Mouse (Mus musculus): ENCODE measurements around the gene Retn. TPM values are rescaled to one million over a fixed set of nuclear protein-coding genes. Genes with fewer than 3 reads are reported as not detected.
A peak's percentile ranks its signal among the peaks of the same experiment; 100 is the strongest.

Retn gene
- polyA plus RNA-seq, 1 experiment from 2014 or later = 0.41 TPM

DNA sequence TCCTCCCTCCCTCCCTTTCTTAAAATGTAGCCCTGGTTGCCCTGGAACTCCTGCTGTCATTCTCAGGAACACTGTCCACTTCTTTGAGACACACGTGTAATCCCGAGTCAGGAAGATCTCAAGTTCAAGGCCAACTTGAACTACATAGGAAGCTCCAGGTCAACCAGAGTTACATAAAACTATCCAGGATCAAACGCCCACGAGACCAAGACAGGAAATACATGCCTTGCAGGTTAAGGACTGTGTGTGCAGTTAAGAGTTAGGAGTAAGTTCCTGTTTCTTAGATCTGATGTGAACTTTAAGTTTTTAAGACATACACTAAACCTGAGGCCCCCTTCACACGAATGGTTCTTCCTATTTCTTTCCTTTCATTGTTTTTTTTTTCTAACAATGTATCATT lies 28.6 kb upstream of the Retn start:
- ATAC-seq (replicated peaks; ENCODE audit: low FRiP score) (no peak), DNase-seq (ENCODE audit: low spot score) (no peak)
- Histone ChIP-seq H3K4me3 (ENCODE audit: low read depth, low read length) (no peak overlapping the region), H3K4me2 (ENCODE audit: low read depth, low read length, severe bottlenecking) (no peak overlapping the region), H3K4me1 (replicated peaks; ENCODE audit: control insufficient read depth, insufficient read depth, low read length) (peaks cover under 1% of the 10 kb centered on the region; the same call in 1 of the 2 replicates), H3K27ac (ENCODE audit: low read depth, low read length) (no peak overlapping the region), H3K36me3 (ENCODE audit: control insufficient read depth, insufficient read depth, low read length) (no peaks in the 10 kb centered on the region), H3K27me3 (ENCODE audit: control insufficient read depth, insufficient read depth, low read length) (peaks cover 2% of the 10 kb centered on the region; the same call in 1 of the 2 replicates), H3K9me3 (ENCODE audit: control insufficient read depth, low read length) (no peaks in the 10 kb centered on the region), H3K9ac (ENCODE audit: low read length) (no peak overlapping the region)
- 68% methylated on average over 5 of the region's 5 CpGs for WGBS

DNA sequence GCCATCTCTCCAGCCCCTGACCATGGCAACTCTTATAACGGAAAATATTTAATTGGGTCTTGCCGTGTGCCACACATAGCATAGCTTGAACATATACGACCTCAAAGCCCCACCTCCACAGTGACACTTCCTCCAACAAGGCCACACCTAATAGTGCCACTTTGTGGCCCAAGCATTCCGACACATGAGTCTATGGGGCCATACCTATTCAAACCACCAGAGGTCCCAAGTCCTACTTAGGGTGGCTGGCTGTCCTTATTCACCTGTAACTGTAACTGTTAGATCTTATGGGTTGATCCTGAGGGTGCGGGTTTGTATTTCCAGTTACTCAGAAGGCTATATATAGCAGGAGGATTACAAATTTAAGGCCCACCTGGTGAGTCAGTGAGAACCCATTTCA lies 27.6 kb upstream of the Retn start:
- DNase-seq (ENCODE audit: low spot score) (no peak), ATAC-seq (replicated peaks; ENCODE audit: low FRiP score) (no peak)
- Histone ChIP-seq H3K9ac (ENCODE audit: low read length) (no peak overlapping the region), H3K36me3 (ENCODE audit: control insufficient read depth, insufficient read depth, low read length) (no peaks in the 10 kb centered on the region), H3K27ac (ENCODE audit: low read depth, low read length) (no peak overlapping the region), H3K4me3 (ENCODE audit: low read depth, low read length) (no peak overlapping the region), H3K4me1 (replicated peaks; ENCODE audit: control insufficient read depth, insufficient read depth, low read length) (no peaks in the 10 kb centered on the region; the same call in 1 of the 2 replicates), H3K4me2 (ENCODE audit: low read depth, low read length, severe bottlenecking) (no peak overlapping the region), H3K9me3 (ENCODE audit: control insufficient read depth, low read length) (no peaks in the 10 kb centered on the region), H3K27me3 (ENCODE audit: control insufficient read depth, insufficient read depth, low read length) (peaks cover 2% of the 10 kb centered on the region; the same call in 1 of the 2 replicates)
- WGBS = 30% methylated on average over 5 of the region's 5 CpGs

GRCm38 (mm10) chr8:3630647-3631477 lies 24.7 kb upstream of the Retn start, which contains the start of gene Stxbp2:
Stxbp2 (plus strand) TSS chr8:3630955.
- Histone ChIP-seq H3K4me2 (ENCODE audit: low read depth, low read length, severe bottlenecking) (peak within 1 kb of the TSS; percentile 75), H3K9me3 (ENCODE audit: control insufficient read depth, low read length) (no peaks in the 10 kb centered on the region), H3K27me3 (ENCODE audit: control insufficient read depth, insufficient read depth, low read length) (peaks cover 2% of the 10 kb centered on the region; the same call in 1 of the 2 replicates), H3K9ac (ENCODE audit: low read length) (peak within 1 kb of the TSS; percentile 49), H3K27ac (ENCODE audit: low read depth, low read length) (no peak within 1 kb of the TSS), H3K4me1 (replicated peaks; ENCODE audit: control insufficient read depth, insufficient read depth, low read length) (no peaks in the 10 kb centered on the region; the same call in 1 of the 2 replicates), H3K4me3 (ENCODE audit: low read depth, low read length) (peak within 1 kb of the TSS; percentile 51), H3K36me3 (ENCODE audit: control insufficient read depth, insufficient read depth, low read length) (no peaks in the 10 kb centered on the region)
- ATAC-seq (replicated peaks; ENCODE audit: low FRiP score) = peak; percentile 78
- 7% methylated on average over 46 of the region's 47 CpGs for WGBS
- DNase-seq (ENCODE audit: low spot score) = peak; percentile 80

DNA sequence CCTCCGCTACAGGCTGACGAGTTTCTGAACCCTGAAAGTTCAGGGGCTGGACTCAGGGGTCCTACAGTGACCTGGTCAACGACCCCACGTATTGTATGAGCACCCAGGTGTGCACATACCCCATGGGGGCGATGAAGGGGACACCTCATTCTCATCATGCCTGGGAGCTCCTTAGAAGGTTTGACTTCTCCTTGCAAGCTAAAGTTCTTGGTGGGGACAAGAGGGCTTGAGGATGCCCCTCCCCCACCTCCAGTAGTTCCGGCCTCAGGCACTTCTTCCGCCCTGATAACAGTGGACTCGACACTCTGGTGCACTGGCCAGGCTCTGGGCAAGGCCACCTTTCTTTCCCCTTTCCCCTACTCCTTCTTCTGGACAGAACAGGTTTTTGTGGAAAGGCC lies 24.1 kb upstream of the Retn start:
- no peak; the same call in none of the 2 replicates for ATAC-seq (replicated peaks; ENCODE audit: low FRiP score)

DNA sequence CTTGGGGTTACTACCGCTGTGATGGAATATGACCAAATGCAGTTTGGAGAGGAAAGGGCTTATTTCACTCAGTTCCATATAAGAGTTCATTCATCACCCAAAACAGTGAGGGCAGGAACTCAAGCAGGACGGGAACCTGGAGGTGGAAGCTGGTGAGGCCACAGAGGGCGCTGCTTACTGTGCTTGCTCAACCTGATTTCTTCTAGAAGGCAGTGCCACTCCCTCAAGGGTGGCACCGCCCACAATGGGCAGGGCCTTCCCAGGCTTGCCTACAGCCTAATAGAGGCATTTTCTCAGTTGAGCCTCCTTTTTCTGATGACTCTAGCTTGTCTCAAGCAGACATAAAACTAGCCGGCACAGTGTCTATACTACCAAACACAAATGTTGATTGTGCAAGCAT lies 9.8 kb upstream of the Retn start:
- DNase-seq (ENCODE audit: low spot score) (no peak), ATAC-seq (replicated peaks; ENCODE audit: low FRiP score) (no peak)
- WGBS = 28% methylated on average over 5 of the region's 5 CpGs
- Histone ChIP-seq H3K27me3 (ENCODE audit: control insufficient read depth, insufficient read depth, low read length) (no peaks in the 10 kb centered on the region), H3K4me1 (replicated peaks; ENCODE audit: control insufficient read depth, insufficient read depth, low read length) (no peaks in the 10 kb centered on the region), H3K4me3 (ENCODE audit: low read depth, low read length) (no peak overlapping the region), H3K36me3 (ENCODE audit: control insufficient read depth, insufficient read depth, low read length) (no peaks in the 10 kb centered on the region), H3K9ac (ENCODE audit: low read length) (no peak overlapping the region), H3K27ac (ENCODE audit: low read depth, low read length) (no peak overlapping the region), H3K4me2 (ENCODE audit: low read depth, low read length, severe bottlenecking) (no peak overlapping the region), H3K9me3 (ENCODE audit: control insufficient read depth, low read length) (no peaks in the 10 kb centered on the region)

More for the DNA sequence above, 24.1 kb upstream of the Retn start:
- Histone ChIP-seq H3K27ac (ENCODE audit: low read depth, low read length) (no peak overlapping the region), H3K4me3 (ENCODE audit: low read depth, low read length) (peak overlapping the region; percentile 51), H3K4me2 (ENCODE audit: low read depth, low read length, severe bottlenecking) (peak overlapping the region; percentile 75), H3K4me1 (replicated peaks; ENCODE audit: control insufficient read depth, insufficient read depth, low read length) (no peaks in the 10 kb centered on the region; the same call in 1 of the 2 replicates), H3K9ac (ENCODE audit: low read length) (peak overlapping the region; percentile 49), H3K27me3 (ENCODE audit: control insufficient read depth, insufficient read depth, low read length) (peaks cover 2% of the 10 kb centered on the region; the same call in 1 of the 2 replicates), H3K36me3 (ENCODE audit: control insufficient read depth, insufficient read depth, low read length) (no peaks in the 10 kb centered on the region), H3K9me3 (ENCODE audit: control insufficient read depth, low read length) (no peaks in the 10 kb centered on the region)
- no peak for DNase-seq (ENCODE audit: low spot score)
- 21% methylated on average over 8 of the region's 8 CpGs for WGBS

DNA sequence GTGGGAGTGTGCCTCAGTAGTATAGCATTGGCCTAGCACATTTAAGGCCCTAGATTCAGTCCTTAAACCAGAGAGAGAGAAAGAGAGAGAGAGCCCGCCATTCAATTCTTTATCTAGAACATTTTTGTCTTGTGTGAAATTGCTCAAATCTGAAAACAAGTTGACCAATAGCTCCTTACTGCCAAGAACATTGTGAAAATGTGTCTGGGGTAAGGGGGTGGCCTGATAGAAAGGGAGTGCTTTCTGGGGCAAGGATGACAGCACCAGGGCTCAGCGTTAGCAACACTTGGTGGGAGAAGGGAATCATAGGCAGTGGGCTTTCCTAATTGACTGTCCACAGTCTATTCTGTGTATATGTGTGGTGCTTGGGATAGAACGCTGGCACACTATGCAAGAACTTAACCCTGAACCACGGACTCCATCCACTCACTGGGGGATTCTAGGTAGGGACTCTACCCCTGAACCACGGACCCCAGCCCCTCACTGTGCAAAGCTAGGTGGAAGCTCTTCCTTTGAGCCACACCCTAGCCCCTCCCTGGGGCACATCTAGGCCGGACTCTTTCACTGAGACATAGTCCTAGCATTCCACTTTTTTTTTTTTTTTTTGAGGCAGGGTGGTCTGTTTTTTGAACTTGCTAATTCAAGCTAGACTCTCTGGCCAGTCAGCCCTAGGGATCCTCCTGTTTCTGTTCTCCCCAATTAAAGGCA lies 8.6 kb upstream of the Retn start:
- DNase-seq (ENCODE audit: low spot score) = no peak
- Histone ChIP-seq H3K36me3 (ENCODE audit: control insufficient read depth, insufficient read depth, low read length) (no peaks in the 10 kb centered on the region), H3K9me3 (ENCODE audit: control insufficient read depth, low read length) (no peaks in the 10 kb centered on the region), H3K4me2 (ENCODE audit: low read depth, low read length, severe bottlenecking) (no peak overlapping the region), H3K27me3 (ENCODE audit: control insufficient read depth, insufficient read depth, low read length) (no peaks in the 10 kb centered on the region), H3K9ac (ENCODE audit: low read length) (no peak overlapping the region), H3K27ac (ENCODE audit: low read depth, low read length) (no peak overlapping the region), H3K4me1 (replicated peaks; ENCODE audit: control insufficient read depth, insufficient read depth, low read length) (no peaks in the 10 kb centered on the region), H3K4me3 (ENCODE audit: low read depth, low read length) (no peak overlapping the region)
- ATAC-seq (replicated peaks; ENCODE audit: low FRiP score) = no peak
- 84% methylated on average over 6 of the region's 6 CpGs for WGBS

DNA sequence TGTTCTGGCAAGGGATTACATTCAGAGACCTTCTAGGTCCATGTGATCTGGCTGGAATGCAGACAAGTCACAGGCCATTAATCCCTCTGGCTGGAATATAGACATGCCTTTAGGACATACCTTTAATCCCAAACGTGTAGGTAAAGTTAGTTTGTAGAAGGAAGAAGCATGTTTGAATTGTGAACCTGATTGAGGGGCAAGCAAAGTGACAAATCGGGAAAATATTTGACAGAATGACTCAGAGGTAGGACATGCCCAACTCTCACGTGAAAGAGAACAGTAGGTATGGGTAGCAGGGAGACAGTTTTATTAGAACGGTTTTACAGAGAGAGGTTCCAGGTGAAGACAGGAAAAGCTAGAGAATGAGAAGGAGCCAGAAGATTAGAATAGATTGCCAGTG lies 8.0 kb upstream of the Retn start:
- WGBS = 76% methylated on average over 4 of the region's 4 CpGs

DNA sequence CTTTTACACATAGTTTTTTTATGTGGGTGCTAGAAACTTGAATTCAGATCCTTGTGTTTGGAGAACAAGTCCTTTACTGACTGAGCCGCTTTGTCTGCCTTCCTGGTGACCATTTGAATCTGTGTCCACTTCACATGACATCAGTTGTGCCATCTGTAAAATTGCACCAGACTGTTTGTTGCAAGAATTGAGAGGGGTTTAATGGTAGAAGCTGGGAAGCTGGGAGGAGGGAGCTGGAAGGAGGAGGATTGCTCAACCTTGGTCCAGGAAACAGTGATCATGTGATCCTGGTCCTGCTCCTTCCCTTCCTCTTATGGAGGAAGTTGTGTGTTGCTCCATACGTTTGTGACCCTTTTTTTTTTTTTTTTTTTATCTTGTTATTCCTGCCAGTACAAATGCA lies 7.3 kb upstream of the Retn start:
- H3K9ac ChIP-seq (ENCODE audit: low read length) = no peak overlapping the region
- WGBS = 87% methylated on average over 1 of the region's 2 CpGs
- H3K4me1 ChIP-seq (replicated peaks; ENCODE audit: control insufficient read depth, insufficient read depth, low read length) = no peaks in the 10 kb centered on the region
- H3K27me3 ChIP-seq (ENCODE audit: control insufficient read depth, insufficient read depth, low read length) = no peaks in the 10 kb centered on the region
- no peak overlapping the region for H3K4me3 ChIP-seq (ENCODE audit: low read depth, low read length)
- no peak for DNase-seq (ENCODE audit: low spot score)
- no peaks in the 10 kb centered on the region for H3K9me3 ChIP-seq (ENCODE audit: control insufficient read depth, low read length)
- H3K36me3 ChIP-seq (ENCODE audit: control insufficient read depth, insufficient read depth, low read length) = no peaks in the 10 kb centered on the region
- no peak overlapping the region for H3K4me2 ChIP-seq (ENCODE audit: low read depth, low read length, severe bottlenecking)
- no peak overlapping the region for H3K27ac ChIP-seq (ENCODE audit: low read depth, low read length)
- no peak for ATAC-seq (replicated peaks; ENCODE audit: low FRiP score)

More for the DNA sequence above, 8.0 kb upstream of the Retn start:
- H3K4me1 ChIP-seq (replicated peaks; ENCODE audit: control insufficient read depth, insufficient read depth, low read length) = no peaks in the 10 kb centered on the region
- no peak for DNase-seq (ENCODE audit: low spot score)
- H3K36me3 ChIP-seq (ENCODE audit: control insufficient read depth, insufficient read depth, low read length) = no peaks in the 10 kb centered on the region
- H3K27me3 ChIP-seq (ENCODE audit: control insufficient read depth, insufficient read depth, low read length) = no peaks in the 10 kb centered on the region
- no peak overlapping the region for H3K9ac ChIP-seq (ENCODE audit: low read length)
- no peak for ATAC-seq (replicated peaks; ENCODE audit: low FRiP score)
- H3K27ac ChIP-seq (ENCODE audit: low read depth, low read length) = no peak overlapping the region
- no peak overlapping the region for H3K4me3 ChIP-seq (ENCODE audit: low read depth, low read length)
- no peaks in the 10 kb centered on the region for H3K9me3 ChIP-seq (ENCODE audit: control insufficient read depth, low read length)
- H3K4me2 ChIP-seq (ENCODE audit: low read depth, low read length, severe bottlenecking) = no peak overlapping the region
